Mouse (Mus musculus): Measurements from ENCODE around the gene Frrs1l.

Gene Frrs1l

GRCm38 (mm10) chr4:56990215-56990584 lies at the start of gene Frrs1l:
Gene Frrs1l, minus strand, starts transcription at chr4:56990391.
- peak; percentile 36 for DNase-seq

GRCm38 (mm10) chr4:57039127-57040031 lies 49.2 kb upstream of the Frrs1l start:
- no peak for DNase-seq

- no peak for DNase-seq
Observed at GRCm38 (mm10) chr4:57037554-57037953, 47.4 kb upstream of the Frrs1l start.

- no peak for DNase-seq
Observed at GRCm38 (mm10) chr4:57034169-57034568, 44.0 kb upstream of the Frrs1l start.

- DNase-seq = no peak
Observed at GRCm38 (mm10) chr4:57031440-57031839, 41.2 kb upstream of the Frrs1l start.

- no peak for DNase-seq
Observed at GRCm38 (mm10) chr4:57027954-57028353, 37.8 kb upstream of the Frrs1l start.

GRCm38 (mm10) chr4:57023527-57023926 lies 33.3 kb upstream of the Frrs1l start:
- DNase-seq = no peak

GRCm38 (mm10) chr4:57021288-57021687 lies 31.1 kb upstream of the Frrs1l start:
- no peak for DNase-seq

- DNase-seq = peak; percentile 90
Observed at GRCm38 (mm10) chr4:57017229-57017628, 27.0 kb upstream of the Frrs1l start.

- no peak for DNase-seq
Observed at GRCm38 (mm10) chr4:57016366-57017171, 26.4 kb upstream of the Frrs1l start.

- DNase-seq = no peak
Observed at GRCm38 (mm10) chr4:57015032-57015431, 24.8 kb upstream of the Frrs1l start.

GRCm38 (mm10) chr4:57011454-57012046 lies 21.4 kb upstream of the Frrs1l start:
- no peak for DNase-seq

GRCm38 (mm10) chr4:57010919-57011318 lies 20.7 kb upstream of the Frrs1l start:
- DNase-seq = no peak

- no peak for DNase-seq
Observed at GRCm38 (mm10) chr4:57010425-57010824, 20.2 kb upstream of the Frrs1l start.

GRCm38 (mm10) chr4:57007717-57008116 lies 17.5 kb upstream of the Frrs1l start:
- DNase-seq = no peak

- DNase-seq = no peak
Observed at GRCm38 (mm10) chr4:57005011-57005410, 14.8 kb upstream of the Frrs1l start.

GRCm38 (mm10) chr4:57003886-57004285 lies 13.7 kb upstream of the Frrs1l start:
- no peak for DNase-seq

- DNase-seq = no peak
Observed at GRCm38 (mm10) chr4:57002751-57003150, 12.6 kb upstream of the Frrs1l start.

GRCm38 (mm10) chr4:57001437-57001836 lies 11.2 kb upstream of the Frrs1l start:
- no peak for DNase-seq

- DNase-seq = peak; percentile 44
Observed at GRCm38 (mm10) chr4:56993331-56993730, 3.1 kb upstream of the Frrs1l start.

- no peak for DNase-seq
Observed at GRCm38 (mm10) chr4:56991951-56992350, 1.8 kb upstream of the Frrs1l start.

- no peak for DNase-seq
Observed at GRCm38 (mm10) chr4:56989431-56990214, 568 bp downstream of the Frrs1l start.

Data from thymus, postnatal 4 days (tissue).